Mouse (Mus musculus) intestine, embryonic 14.5 days (tissue): ENCODE data around the gene Frmd6. TPM values are rescaled to one million over a fixed set of nuclear protein-coding genes. Genes with fewer than 3 reads are reported as not detected.

Source experiments
- ATAC-seq: fragments of 200-750 bp; cut with Nextera tagmentation; replicated peaks from 2 replicates; pipeline ENCODE4 v1.8.0; 2017; ENCODE audit warnings: low read depth, moderate number of reproducible peaks, moderate TSS enrichment, moderate library complexity; ENCODE audit not compliant: low FRiP score, low TSS enrichment
- DNase-seq: peaks from one replicate; pipeline ENCODE4 v3.0.0-alpha.2; 2018; ENCODE audit warnings: low spot score
- H3K27ac ChIP-seq: fragments of 300-500 bp; sonication (generic); 2 replicates; pipeline ENCODE4 v1.5.1; 2014; ENCODE audit warnings: low read depth, mild to moderate bottlenecking, control low read depth
- H3K27me3 ChIP-seq: fragments of 300-500 bp; sonication (generic); replicated peaks from 2 replicates; pipeline ENCODE4 v1.6.1; 2014; ENCODE audit warnings: low read length, control low read depth; ENCODE audit not compliant: control insufficient read depth, insufficient read depth
- H3K36me3 ChIP-seq: fragments of 300-500 bp; sonication (generic); 2 replicates; pipeline ENCODE4 v1.6.1; 2014; ENCODE audit warnings: low read length, control low read depth; ENCODE audit not compliant: control insufficient read depth, insufficient read depth
- H3K4me1 ChIP-seq: fragments of 300-500 bp; sonication (generic); replicated peaks from 2 replicates; pipeline ENCODE4 v1.6.1; 2014; ENCODE audit warnings: low read length, control low read depth, mixed read lengths; ENCODE audit not compliant: control insufficient read depth, insufficient read depth
- H3K4me2 ChIP-seq: fragments of 300-500 bp; sonication (generic); 2 replicates; pipeline ENCODE4 v1.6.1; 2014; ENCODE audit warnings: low read length
- H3K4me3 ChIP-seq: fragments of 300-500 bp; sonication (generic); 2 replicates; pipeline ENCODE4 v1.5.1; 2014; ENCODE audit warnings: low read depth, low read length, control low read depth, mixed read lengths
- H3K9ac ChIP-seq: fragments of 300-500 bp; sonication (generic); 2 replicates; pipeline ENCODE4 v1.6.1; 2014; ENCODE audit warnings: mild to moderate bottlenecking, low read length
- H3K9me3 ChIP-seq: fragments of 300-500 bp; sonication (generic); 2 replicates; pipeline ENCODE4 v1.6.1; 2016; ENCODE audit warnings: low read length, control low read depth; ENCODE audit not compliant: control insufficient read depth
- WGBS: fragments of 180-500 bp; shearing (Covaris S2); extraction: QIAGEN DNeasy Blood & Tissue Kit; methylation state at CpG from one replicate; pipeline ENCODE4 v1.1.7; 2014; 5-methylcytosine and 5-hydroxymethylcytosine counted together
- polyA plus RNA-seq: library from polyadenylated mRNA; unstranded; fragments of >200 nt; fragmentation: Nextera tagmentation; extraction: Ambion mirVana; gene quantifications from 2 replicates; pipeline ENCODE4 v1.2.1, GENCODE M21; 2014

The Frmd6 gene
- polyA plus RNA-seq, 1 experiment from 2014 or later, result 17.5 TPM

DNA sequence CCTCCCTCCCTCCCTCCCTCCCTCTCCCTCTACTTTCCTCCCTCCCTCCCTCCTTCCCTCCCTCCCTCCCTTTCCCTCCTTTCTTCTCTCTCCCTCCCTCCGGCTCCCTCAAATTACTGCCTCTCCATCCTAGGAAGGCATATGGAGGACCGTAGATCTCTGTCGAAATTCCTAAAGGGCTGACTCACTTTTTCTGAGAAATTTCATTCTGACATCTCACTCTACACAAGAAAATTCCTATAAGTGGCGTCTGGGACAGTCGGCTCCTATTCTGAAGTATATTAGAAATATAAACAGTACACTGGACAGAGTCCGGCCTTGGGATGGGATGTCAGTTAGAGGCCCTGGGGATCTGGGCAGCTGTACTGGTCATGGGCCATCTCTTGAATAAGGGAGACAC lies 59.7 kb downstream of the Frmd6 start:
- DNase-seq, result no peak
- Histone ChIP-seq H3K9me3 (no peaks in the 10 kb centered on the region), H3K27me3 (no peaks in the 10 kb centered on the region), H3K36me3 (peaks cover 36% of the 10 kb centered on the region), H3K4me2 (no peak overlapping the region), H3K9ac (no peak overlapping the region), H3K27ac (no peak overlapping the region), H3K4me1 (no peaks in the 10 kb centered on the region), H3K4me3 (no peak overlapping the region)
- 41% methylated on average over 5 of the region's 6 CpGs for WGBS
- ATAC-seq, result no peak

- H3K36me3 ChIP-seq, result peaks cover 37% of the 10 kb centered on the region
- no peak overlapping the region for H3K4me2 ChIP-seq
- H3K9ac ChIP-seq, result no peak overlapping the region
- H3K4me1 ChIP-seq, result no peaks in the 10 kb centered on the region
- H3K9me3 ChIP-seq, result no peaks in the 10 kb centered on the region
- H3K27me3 ChIP-seq, result no peaks in the 10 kb centered on the region
- H3K27ac ChIP-seq, result no peak overlapping the region
- 67% methylated on average over 10 of the region's 10 CpGs for WGBS
- DNase-seq (no peak), ATAC-seq (no peak)
- no peak overlapping the region for H3K4me3 ChIP-seq
Measured at GRCm38 (mm10) chr12:70885576-70885975, 60.3 kb downstream of the Frmd6 start.

DNA sequence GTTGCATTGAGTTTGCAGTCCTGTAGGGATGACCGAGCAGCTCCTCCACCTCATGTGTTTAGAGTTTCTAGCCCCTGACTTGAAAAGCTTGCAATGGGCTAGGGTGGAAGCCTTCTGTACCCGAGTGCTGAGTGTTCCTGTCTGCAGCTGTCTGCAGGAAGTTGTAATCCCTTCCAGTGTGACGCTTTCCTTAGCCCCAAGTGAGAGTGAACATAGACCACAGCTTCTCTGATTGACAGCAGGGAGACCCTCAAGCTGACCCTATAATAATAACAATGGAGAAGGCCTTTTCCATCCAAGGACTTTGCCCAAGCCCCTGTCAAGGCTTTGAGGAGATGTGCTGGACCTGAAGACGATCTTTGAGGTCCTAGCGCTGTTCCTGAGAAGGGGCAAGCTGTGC lies 65.1 kb downstream of the Frmd6 start:
- DNase-seq, result no peak
- no peaks in the 10 kb centered on the region for H3K27me3 ChIP-seq
- H3K36me3 ChIP-seq, result peaks cover 53% of the 10 kb centered on the region
- H3K4me3 ChIP-seq, result no peak overlapping the region
- no peak overlapping the region for H3K9ac ChIP-seq
- no peaks in the 10 kb centered on the region for H3K4me1 ChIP-seq
- H3K27ac ChIP-seq, result no peak overlapping the region
- no peak overlapping the region for H3K4me2 ChIP-seq
- H3K9me3 ChIP-seq, result no peaks in the 10 kb centered on the region
- 86% methylated on average over 5 of the region's 5 CpGs for WGBS
- ATAC-seq, result no peak

- Histone ChIP-seq H3K9me3 (no peaks in the 10 kb centered on the region), H3K27me3 (no peaks in the 10 kb centered on the region), H3K36me3 (peaks cover 52% of the 10 kb centered on the region), H3K4me1 (no peaks in the 10 kb centered on the region), H3K9ac (no peak overlapping the region), H3K4me2 (no peak overlapping the region), H3K4me3 (no peak overlapping the region), H3K27ac (no peak overlapping the region)
- ATAC-seq, result no peak
- DNase-seq, result no peak
- WGBS, result 91% methylated on average over 8 of the region's 8 CpGs
Measured at GRCm38 (mm10) chr12:70890874-70891470, 65.7 kb downstream of the Frmd6 start.

DNA sequence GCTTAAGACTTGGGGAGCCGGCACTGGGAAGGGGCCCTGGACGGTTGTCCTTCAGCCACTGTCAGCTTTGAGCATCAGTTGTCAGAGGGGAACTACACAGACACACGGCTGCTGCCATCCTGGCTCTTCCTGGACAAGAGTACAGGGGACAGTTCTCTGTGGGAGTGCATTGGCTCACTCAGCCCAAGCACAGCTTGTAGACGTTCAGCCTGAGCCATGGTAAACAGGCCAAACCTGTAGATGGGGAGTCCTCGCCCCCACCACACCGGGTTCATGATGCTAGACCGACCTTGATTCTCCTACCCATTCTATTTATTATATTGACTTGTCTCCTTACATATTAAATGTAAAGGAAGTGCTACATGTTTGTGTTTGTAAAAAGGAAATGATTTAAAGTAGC lies 70.0 kb downstream of the Frmd6 start:
- Histone ChIP-seq H3K27ac (no peak overlapping the region), H3K27me3 (no peaks in the 10 kb centered on the region), H3K4me3 (no peak overlapping the region), H3K4me1 (no peaks in the 10 kb centered on the region), H3K4me2 (no peak overlapping the region), H3K9ac (no peak overlapping the region), H3K9me3 (no peaks in the 10 kb centered on the region), H3K36me3 (peaks cover 66% of the 10 kb centered on the region)
- no peak for ATAC-seq
- DNase-seq, result no peak
- WGBS, result 87% methylated on average over 7 of the region's 7 CpGs

- WGBS, result 85% methylated on average over 10 of the region's 10 CpGs
- ATAC-seq (no peak), DNase-seq (no peak)
- peaks cover 58% of the 10 kb centered on the region for H3K36me3 ChIP-seq
- H3K9ac ChIP-seq, result no peak overlapping the region
- no peaks in the 10 kb centered on the region for H3K9me3 ChIP-seq
- H3K27me3 ChIP-seq, result no peaks in the 10 kb centered on the region
- H3K4me1 ChIP-seq, result no peaks in the 10 kb centered on the region
- H3K27ac ChIP-seq, result no peak overlapping the region
- H3K4me2 ChIP-seq, result no peak overlapping the region
- no peak overlapping the region for H3K4me3 ChIP-seq
Measured at GRCm38 (mm10) chr12:70896068-70896467, 70.8 kb downstream of the Frmd6 start.

GRCm38 (mm10) chr12:70897434-70897833 lies 72.1 kb downstream of the Frmd6 start:
- whole genome bisulfite sequencing, result 87% methylated on average over 8 of the region's 8 CpGs
- Histone ChIP-seq H3K27me3 (no peaks in the 10 kb centered on the region), H3K9me3 (no peaks in the 10 kb centered on the region), H3K4me1 (no peaks in the 10 kb centered on the region), H3K27ac (no peak overlapping the region), H3K4me2 (no peak overlapping the region), H3K4me3 (no peak overlapping the region), H3K36me3 (peaks cover 45% of the 10 kb centered on the region), H3K9ac (no peak overlapping the region)
- DNase-seq (no peak), ATAC-seq (no peak)

DNA sequence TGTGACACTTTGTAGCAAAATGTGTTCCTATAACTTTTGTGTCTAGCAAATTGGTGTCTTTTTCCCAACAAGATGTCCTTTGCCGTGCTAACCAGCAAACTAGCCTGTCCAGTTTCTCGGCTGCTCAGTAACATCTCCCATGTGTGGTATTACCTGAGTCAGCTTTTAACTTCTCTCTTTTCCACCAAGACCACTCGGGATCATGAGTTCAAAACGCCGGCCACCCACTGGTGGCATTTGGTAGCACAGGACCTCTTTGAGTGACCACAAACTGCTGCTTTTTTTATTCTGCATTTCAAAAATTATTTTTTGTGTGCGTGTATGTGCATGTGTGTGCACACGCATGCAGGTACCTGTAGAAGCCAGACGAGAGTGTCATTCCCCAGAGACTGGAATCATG lies 73.1 kb downstream of the Frmd6 start:
- H3K36me3 ChIP-seq, result peaks cover 37% of the 10 kb centered on the region
- no peak for DNase-seq
- H3K4me2 ChIP-seq, result no peak overlapping the region
- no peak overlapping the region for H3K9ac ChIP-seq
- ATAC-seq, result no peak
- no peaks in the 10 kb centered on the region for H3K27me3 ChIP-seq
- 89% methylated on average over 8 of the region's 8 CpGs for WGBS
- H3K9me3 ChIP-seq, result no peaks in the 10 kb centered on the region
- H3K27ac ChIP-seq, result no peak overlapping the region
- no peaks in the 10 kb centered on the region for H3K4me1 ChIP-seq
- no peak overlapping the region for H3K4me3 ChIP-seq

DNA sequence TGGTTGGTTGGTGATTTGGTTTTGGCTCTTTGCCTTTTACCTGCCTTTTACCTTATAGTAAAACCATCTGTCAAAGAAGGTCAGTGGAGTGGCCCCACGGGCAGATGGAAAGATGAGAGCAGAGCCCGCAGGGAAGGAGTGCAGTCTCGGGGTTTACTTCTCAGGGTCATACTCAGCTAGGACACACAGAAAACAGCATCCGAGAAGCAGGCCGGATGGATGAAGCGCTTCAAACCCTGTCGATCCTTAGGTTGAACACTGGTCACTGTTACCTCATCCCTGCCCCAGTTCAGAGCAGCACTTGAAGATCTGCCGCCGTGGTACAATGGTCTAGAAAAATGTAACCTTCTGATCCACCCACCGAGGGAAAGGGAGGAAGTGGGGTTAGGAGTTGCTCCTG lies 79.2 kb downstream of the Frmd6 start:
- no peaks in the 10 kb centered on the region for H3K4me1 ChIP-seq
- H3K27me3 ChIP-seq, result no peaks in the 10 kb centered on the region
- no peaks in the 10 kb centered on the region for H3K9me3 ChIP-seq
- H3K27ac ChIP-seq, result no peak overlapping the region
- DNase-seq, result no peak
- no peak for ATAC-seq
- WGBS, result 89% methylated on average over 10 of the region's 10 CpGs
- no peak overlapping the region for H3K9ac ChIP-seq
- peaks cover 2% of the 10 kb centered on the region; the same call in 1 of the 2 replicates for H3K36me3 ChIP-seq
- no peak overlapping the region for H3K4me2 ChIP-seq
- H3K4me3 ChIP-seq, result no peak overlapping the region
